Mouse (Mus musculus) cortical plate, adult 2 months (tissue): ENCODE measurements around the gene Gm3336. TPM values are rescaled to one million over a fixed set of nuclear protein-coding genes. Genes with fewer than 3 reads are reported as not detected.

ENCODE experiments used
- H3K27ac ChIP-seq: fragments of 200-500 bp; 2 replicates; pipeline ENCODE4 v1.5.1; 2012; ENCODE audit warnings: low read length, control low read depth, inconsistent platforms; ENCODE audit not compliant: insufficient read depth
- H3K4me1 ChIP-seq: fragments of 200-500 bp; 2 replicates; pipeline ENCODE4 v1.6.1; 2011; ENCODE audit warnings: low read length; ENCODE audit not compliant: control insufficient read depth, insufficient read depth
- H3K4me3 ChIP-seq: fragments of 200-500 bp; 2 replicates; pipeline ENCODE4 v1.5.1; 2011; ENCODE audit warnings: mild to moderate bottlenecking, low read length, control low read depth; ENCODE audit not compliant: insufficient read depth
- CTCF ChIP-seq: fragments of 200-500 bp; IDR thresholded peaks from 2 replicates; pipeline ENCODE4 v1.5.1; 2011; ENCODE audit warnings: mild to moderate bottlenecking, control low read depth, low read length; ENCODE audit not compliant: insufficient read depth; ENCODE audit errors: extremely low read depth
- POLR2A ChIP-seq: fragments of 200-500 bp; IDR thresholded peaks from 2 replicates; pipeline ENCODE4 v1.6.1; 2011; ENCODE audit warnings: mild to moderate bottlenecking, low read length, control low read depth; ENCODE audit not compliant: insufficient read depth; ENCODE audit errors: extremely low read depth
- polyA plus RNA-seq: library from polyadenylated mRNA; depleted of rRNA; stranded (reverse); fragments of >200 nt; gene quantifications from 2 replicates; pipeline ENCODE4 v1.2.3, GENCODE M21; 2012

Gm3336 gene
- polyA plus RNA-seq, 1 experiment: not detected

- Histone ChIP-seq H3K4me3 (no peak overlapping the region), H3K27ac (no peak overlapping the region), H3K4me1 (peaks cover 4% of the 10 kb centered on the region)
- TF ChIP-seq POLR2A (no peak), CTCF (no peak)
Observed at GRCm38 (mm10) chr8:70679404-70679803, 38.9 kb upstream of the Gm3336 start.

- no peak for TF ChIP-seq CTCF
- no peak for TF ChIP-seq POLR2A
- H3K27ac ChIP-seq: no peak overlapping the region
- no peak overlapping the region for H3K4me3 ChIP-seq
- H3K4me1 ChIP-seq: peaks cover 4% of the 10 kb centered on the region
Observed at GRCm38 (mm10) chr8:70680039-70680438, 38.3 kb upstream of the Gm3336 start.

DNA sequence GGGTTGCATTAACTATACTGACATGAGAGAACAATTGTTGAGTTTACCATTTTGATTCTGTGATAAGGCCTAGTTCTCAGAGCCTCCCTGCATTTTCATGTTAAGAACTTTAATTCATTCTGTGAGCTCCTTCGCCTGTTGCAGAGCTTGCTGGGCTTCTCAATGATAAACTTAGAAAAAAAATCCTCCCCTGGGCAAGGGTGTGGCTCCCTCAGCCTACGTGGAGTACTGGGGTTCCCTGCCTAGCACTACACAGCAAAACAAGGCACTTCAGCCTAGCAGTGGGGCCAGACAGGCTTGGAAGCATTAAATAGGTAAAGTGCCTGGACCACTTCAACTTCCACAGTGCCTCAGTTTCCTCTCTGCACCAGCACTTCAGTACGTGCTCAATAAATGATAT, 36.9 kb upstream of the Gm3336 start:
- no peak overlapping the region for H3K4me3 ChIP-seq
- no peak for TF ChIP-seq POLR2A
- TF ChIP-seq CTCF: no peak
- H3K27ac ChIP-seq: no peak overlapping the region
- peaks cover 4% of the 10 kb centered on the region for H3K4me1 ChIP-seq

- no peak overlapping the region for H3K4me3 ChIP-seq
- peaks cover 4% of the 10 kb centered on the region for H3K4me1 ChIP-seq
- TF ChIP-seq POLR2A: no peak
- H3K27ac ChIP-seq: peak overlapping the region; percentile 39; the same call in 1 of the 2 replicates
Observed at GRCm38 (mm10) chr8:70682193-70682592, 36.1 kb upstream of the Gm3336 start.

DNA sequence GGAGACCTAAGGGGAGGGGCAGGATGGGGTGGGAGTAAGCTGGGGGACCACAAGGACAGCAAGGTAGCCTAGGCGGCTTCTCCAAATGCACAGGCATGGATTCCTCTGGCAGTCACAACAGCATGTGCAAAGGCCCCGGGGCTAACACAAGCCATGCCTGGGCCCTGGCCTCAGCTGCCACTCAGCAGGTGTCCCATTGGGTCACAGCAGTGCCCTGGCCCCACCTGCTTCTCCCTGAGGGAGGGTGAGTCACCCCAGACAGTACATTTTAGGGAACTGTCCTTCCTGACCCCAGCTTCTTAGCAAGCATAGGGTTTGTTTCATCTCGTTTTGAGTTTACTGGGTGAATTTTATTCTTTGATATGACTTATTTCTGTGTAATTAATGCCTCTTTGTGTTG, 35.7 kb upstream of the Gm3336 start:
- Histone ChIP-seq H3K4me1 (peaks cover 4% of the 10 kb centered on the region), H3K4me3 (no peak overlapping the region), H3K27ac (no peak overlapping the region)
- TF ChIP-seq CTCF: no peak
- no peak for TF ChIP-seq POLR2A

- peaks cover 4% of the 10 kb centered on the region for H3K4me1 ChIP-seq
- peak overlapping the region; percentile 61 for H3K27ac ChIP-seq
- H3K4me3 ChIP-seq: no peak overlapping the region
- TF ChIP-seq CTCF (no peak), POLR2A (peak; percentile 39; the same call in 1 of the 2 replicates)
Observed at GRCm38 (mm10) chr8:70684291-70684690, 34.1 kb upstream of the Gm3336 start.

DNA sequence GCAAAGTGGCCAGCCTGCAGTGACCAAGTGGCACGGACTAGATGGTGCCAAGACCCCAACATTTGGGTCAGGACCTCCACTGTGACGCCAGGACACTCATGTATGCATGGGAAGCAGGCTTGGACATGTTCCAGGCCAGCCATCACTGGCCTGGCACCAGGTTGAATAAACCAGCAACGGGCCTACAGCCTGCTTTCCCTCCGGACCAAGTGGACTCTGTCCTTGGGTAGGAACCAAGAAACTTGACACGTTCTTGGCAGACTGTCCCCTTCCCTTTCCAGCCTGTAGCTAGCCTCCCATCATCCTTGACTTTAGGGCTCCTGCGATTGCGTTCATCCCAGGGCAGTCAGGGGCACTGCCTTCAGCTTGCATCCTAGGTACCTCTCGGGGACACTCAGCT, 30.8 kb upstream of the Gm3336 start:
- peaks cover 3% of the 10 kb centered on the region for H3K4me1 ChIP-seq
- no peak overlapping the region for H3K27ac ChIP-seq
- TF ChIP-seq CTCF (no peak), POLR2A (no peak)
- no peak overlapping the region for H3K4me3 ChIP-seq

DNA sequence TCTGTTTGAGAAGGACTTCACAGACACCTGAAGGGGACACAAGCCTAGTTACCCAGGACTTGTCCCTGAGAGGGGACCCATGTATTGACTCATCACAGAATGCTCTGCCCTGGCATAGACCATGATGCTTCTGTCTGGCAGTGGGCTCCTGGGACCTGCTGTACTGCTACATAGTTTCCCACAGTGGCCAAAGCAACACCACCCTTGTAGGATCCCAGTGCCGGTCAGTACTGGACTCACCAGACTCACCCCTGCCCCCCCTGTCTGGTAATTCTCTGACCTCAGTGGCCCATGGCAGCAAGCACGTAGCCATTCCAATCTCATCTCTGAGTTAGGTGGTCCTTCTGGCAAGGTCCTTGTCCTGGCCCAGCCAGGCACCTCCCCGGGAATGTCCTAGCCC, 30.2 kb upstream of the Gm3336 start:
- H3K4me3 ChIP-seq: no peak overlapping the region
- no peak for TF ChIP-seq CTCF
- TF ChIP-seq POLR2A: no peak
- H3K4me1 ChIP-seq: peaks cover 3% of the 10 kb centered on the region
- no peak overlapping the region for H3K27ac ChIP-seq

- no peak overlapping the region for H3K27ac ChIP-seq
- no peak overlapping the region for H3K4me3 ChIP-seq
- no peaks in the 10 kb centered on the region; the same call in 1 of the 2 replicates for H3K4me1 ChIP-seq
- TF ChIP-seq POLR2A (no peak), CTCF (no peak)
Observed at GRCm38 (mm10) chr8:70689892-70690390, 28.4 kb upstream of the Gm3336 start.

GRCm38 (mm10) chr8:70691230-70691629, 27.1 kb upstream of the Gm3336 start:
- H3K27ac ChIP-seq: no peak overlapping the region

DNA sequence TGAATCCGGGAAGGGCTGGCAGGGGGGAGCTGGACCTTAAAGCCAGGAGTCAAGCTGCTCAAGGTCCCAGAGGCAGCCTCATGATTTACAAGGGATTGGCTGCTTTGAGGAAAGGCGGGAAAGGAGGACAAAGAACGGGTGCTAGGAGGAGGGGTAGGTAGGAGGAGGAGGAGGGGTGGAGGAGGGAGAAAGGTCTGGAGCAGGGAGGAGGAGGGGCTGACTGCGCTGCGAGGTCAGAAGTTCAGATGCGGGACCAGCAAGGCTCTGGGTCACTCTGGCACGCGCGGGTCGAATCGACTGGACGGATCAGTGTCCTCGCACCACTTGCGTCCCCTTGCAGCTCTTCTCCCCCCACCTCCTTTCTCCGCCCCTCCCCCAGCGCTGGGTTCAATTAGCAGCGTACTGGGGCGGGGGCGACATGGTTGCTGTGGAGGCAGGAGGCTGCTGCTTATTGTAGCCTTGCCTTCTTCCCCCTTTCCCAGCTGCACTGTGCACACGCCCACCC, 26.6 kb upstream of the Gm3336 start:
- no peak overlapping the region for H3K4me3 ChIP-seq

More at GRCm38 (mm10) chr8:70691230-70691629, 27.1 kb upstream of the Gm3336 start:
- H3K4me1 ChIP-seq: no peaks in the 10 kb centered on the region; the same call in 1 of the 2 replicates
- H3K4me3 ChIP-seq: no peak overlapping the region
- TF ChIP-seq POLR2A (no peak), CTCF (no peak)

More for the DNA sequence above, 26.6 kb upstream of the Gm3336 start:
- H3K27ac ChIP-seq: no peak overlapping the region
- TF ChIP-seq CTCF: no peak
- TF ChIP-seq POLR2A: no peak
- no peaks in the 10 kb centered on the region; the same call in 1 of the 2 replicates for H3K4me1 ChIP-seq
